Mouse (Mus musculus) CH12.LX (cell line): ENCODE data around the gene Med25. TPM values are rescaled to one million over a fixed set of nuclear protein-coding genes. Genes with fewer than 3 reads are reported as not detected.

Experiments used
- DNase-seq: peaks from one replicate; pipeline ENCODE4 v3.0.0-alpha.2; 2013; ENCODE audit errors: extremely low read depth
- H3K27ac ChIP-seq: 2 replicates; pipeline ENCODE4 v1.5.1; 2012; ENCODE audit warnings: low read depth, mild to moderate bottlenecking, control low read depth, moderate library complexity; ENCODE audit not compliant: insufficient read depth
- H3K27me3 ChIP-seq: replicated peaks from 2 replicates; pipeline ENCODE3; 2012; ENCODE audit warnings: inconsistent platforms
- H3K36me3 ChIP-seq, 2 experiments: replicated peaks in 1 of 2; 2 replicates each; pipeline versions ENCODE3 to v1.6.1; 2012; ENCODE audit warnings: inconsistent platforms in 1 of 2, low read length in 1 of 2, mild to moderate bottlenecking in 1 of 2, mixed read lengths in 1 of 2, moderate library complexity in 1 of 2; ENCODE audit not compliant: control insufficient read depth in 1 of 2, insufficient read depth in 1 of 2
- H3K4me1 ChIP-seq, 2 experiments: 2 replicates each; pipeline ENCODE4 v1.6.1; 2012; ENCODE audit warnings: inconsistent platforms in 1 of 2, moderate library complexity in 1 of 2; ENCODE audit not compliant: insufficient read depth in 2 of 2, control insufficient read depth in 1 of 2
- H3K4me2 ChIP-seq: 2 replicates; pipeline ENCODE4 v1.6.1; 2012; ENCODE audit warnings: low read depth, mild to moderate bottlenecking, control low read depth; ENCODE audit not compliant: poor library complexity, insufficient read depth, severe bottlenecking
- H3K4me3 ChIP-seq, 3 experiments: fragments of 150-350 bp in 1 of 3; sonication (generic) in 1 of 3; replicated peaks in 1 of 3; 2 replicates each; pipeline versions ENCODE3 to v1.5.1; 2011 to 2012; ENCODE audit warnings: low read depth in 2 of 3, low read length in 2 of 3, mild to moderate bottlenecking in 2 of 3, moderate library complexity in 2 of 3, control low read depth in 1 of 3, improper control_type of control experiment in 1 of 3, inconsistent platforms in 1 of 3, mixed read lengths in 1 of 3; ENCODE audit not compliant: poor library complexity in 1 of 3
- H3K79me2 ChIP-seq: replicated peaks from 2 replicates; pipeline ENCODE4 v1.6.1; 2012; ENCODE audit warnings: mild to moderate bottlenecking, moderate library complexity; ENCODE audit not compliant: control insufficient read depth, poor library complexity, insufficient read depth, severe bottlenecking; ENCODE audit errors: extremely low read depth
- H3K9ac ChIP-seq: 2 replicates; pipeline ENCODE4 v1.6.1; 2012; ENCODE audit warnings: low read depth, mild to moderate bottlenecking, control low read depth, moderate library complexity; ENCODE audit not compliant: insufficient read depth
- H3K9me3 ChIP-seq: replicated peaks from 2 replicates; pipeline ENCODE3; 2012; ENCODE audit warnings: low read length, inconsistent platforms, mixed read lengths
- ELF1 ChIP-seq: IDR thresholded peaks from 2 replicates; pipeline ENCODE4 v1.6.1; 2014; ENCODE audit warnings: low read depth, mild to moderate bottlenecking, inconsistent platforms, low read length, improper control_type of control experiment
- JUND ChIP-seq: conservative IDR thresholded peaks from 2 replicates; pipeline ENCODE4 v1.6.1; 2011; ENCODE audit warnings: low read depth, low read length, improper control_type of control experiment
- MEF2A ChIP-seq: IDR thresholded peaks from 2 replicates; pipeline ENCODE4 v1.6.1; 2014; ENCODE audit warnings: low read depth, mild to moderate bottlenecking, inconsistent platforms, low read length, improper control_type of control experiment, borderline replicate concordance
- POLR2A ChIP-seq: IDR thresholded peaks from 2 replicates; pipeline ENCODE4 v1.6.1; 2011; ENCODE audit warnings: low read depth, mild to moderate bottlenecking, improper control_type of control experiment, low read length
- POLR2AphosphoS2 ChIP-seq: IDR thresholded peaks from 2 replicates; pipeline ENCODE4 v1.6.1; 2011; ENCODE audit warnings: low read depth, low read length, improper control_type of control experiment
- UBTF ChIP-seq: IDR thresholded peaks from 2 replicates; pipeline ENCODE4 v1.6.1; 2012; ENCODE audit warnings: low read depth, mild to moderate bottlenecking, inconsistent platforms, low read length, improper control_type of control experiment, moderate library complexity
- ZMIZ1 ChIP-seq: IDR thresholded peaks from 2 replicates; pipeline ENCODE4 v1.6.1; 2012; ENCODE audit warnings: low read depth, mild to moderate bottlenecking, inconsistent platforms, low read length, improper control_type of control experiment
- dilution Hi-C: fragments of 300-500 bp; cut with MboI; formaldehyde crosslinking; loops from 2 replicates; pipeline ENCODE4 v1.14.3; 2020; ENCODE audit warnings: low sequenced_read_pairs; ENCODE audit not compliant: extremely low pct_unique_long_range_greater_than_20kb, extremely low pct_ligation_motif_present
- in situ Hi-C: fragments of 300-500 bp; cut with MboI; formaldehyde crosslinking; loops from 3 replicates; pipeline ENCODE4 v1.14.3; 2019; ENCODE audit warnings: low sequenced_read_pairs, low pct_ligation_motif_present, low pct_unique_long_range_greater_than_20kb, mixed read lengths
- polyA plus RNA-seq: library from polyadenylated mRNA; unstranded; fragments of >175 nt; gene quantifications from 2 replicates; pipeline ENCODE4 v1.2.1, GENCODE M21; 2012; ENCODE audit warnings: low read depth; ENCODE audit not compliant: insufficient read length
- total RNA-seq, 2 experiments: library from RNA; depleted of rRNA; stranded (reverse); fragments of 300-350 nt in 1 of 2; fragments of >200 nt in 1 of 2; gene quantifications; 2 replicates each; pipeline ENCODE4 v1.2.3; 2012 to 2014

Med25 gene
- total and polyA plus RNA-seq, 3 experiments: 18.4 to 67.4 (median 56.7) TPM

GRCm38 (mm10) chr7:44840426-44840825, 52.1 kb downstream of the Med25 start:
- peaks cover 79 to 88% of the 10 kb centered on the region in 2 experiments for H3K36me3 ChIP-seq
- peaks cover 33% of the 10 kb centered on the region for H3K9me3 ChIP-seq
- no peak overlapping the region for H3K4me2 ChIP-seq
- no peak overlapping the region for H3K9ac ChIP-seq
- no peak for DNase-seq
- no peaks in the 10 kb centered on the region for H3K79me2 ChIP-seq
- peaks cover 36 to 73% of the 10 kb centered on the region in 2 experiments for H3K4me1 ChIP-seq
- dilution Hi-C loops: no loop called here
- no peak overlapping the region for H3K4me3 ChIP-seq
- no peak overlapping the region for H3K27ac ChIP-seq
- H3K27me3 ChIP-seq: no peaks in the 10 kb centered on the region
- in situ Hi-C loops: no loop called here
- TF ChIP-seq UBTF (no peak), JUND (no peak), MEF2A (no peak), ZMIZ1 (peak; percentile 21; the same call in 1 of the 2 replicates), ELF1 (no peak)
- TF ChIP-seq, all 38 proteins: peak for 1

- Histone ChIP-seq H3K4me3 (peak overlapping the region in 1 of 3 experiments; percentile 21), H3K36me3 (peaks cover 71 to 80% of the 10 kb centered on the region in 2 experiments), H3K79me2 (no peaks in the 10 kb centered on the region), H3K9ac (no peak overlapping the region), H3K4me1 (peaks cover 36 to 81% of the 10 kb centered on the region in 2 experiments), H3K27me3 (no peaks in the 10 kb centered on the region), H3K27ac (no peak overlapping the region), H3K4me2 (no peak overlapping the region), H3K9me3 (peaks cover 33% of the 10 kb centered on the region)
- TF ChIP-seq POLR2A (peak; percentile 11; the same call in 1 of the 2 replicates), UBTF (no peak)
- DNase-seq: no peak
- in situ Hi-C loops: no loop called here
- dilution Hi-C loops: no loop called here
These were observed 52.9 kb downstream of the Med25 start for GRCm38 (mm10) chr7:44839491-44840191.

GRCm38 (mm10) chr7:44839171-44839490, 53.4 kb downstream of the Med25 start:
- dilution Hi-C loops: no loop called here
- peak overlapping the region in 1 of 3 experiments; percentile 16 for H3K4me3 ChIP-seq

More at GRCm38 (mm10) chr7:44839171-44839490, 53.4 kb downstream of the Med25 start:
- Histone ChIP-seq H3K27ac (no peak overlapping the region), H3K9ac (no peak overlapping the region), H3K4me2 (no peak overlapping the region), H3K27me3 (no peaks in the 10 kb centered on the region), H3K9me3 (peaks cover 33% of the 10 kb centered on the region), H3K36me3 (peaks cover 66 to 75% of the 10 kb centered on the region in 2 experiments), H3K4me1 (peaks cover 36 to 83% of the 10 kb centered on the region in 2 experiments), H3K79me2 (peaks cover 4% of the 10 kb centered on the region; the same call in 1 of the 2 replicates)
- in situ Hi-C loops: no loop called here
- TF ChIP-seq POLR2AphosphoS2: no peak
- no peak for DNase-seq
